Mouse (Mus musculus) layer of hippocampus, adult 6 months (tissue): Measurements from ENCODE around the gene Perm1. TPM values are rescaled to one million over a fixed set of nuclear protein-coding genes. Genes with fewer than 3 reads are reported as not detected.

Source experiments
- long read RNA-seq, 2 experiments: library from polyadenylated mRNA; unstranded; transcript quantifications; one replicate each; pipeline ENCODE4 v2.0.0; 2019 to 2020
- microRNA-seq: library from miRNA; unstranded; fragments of <30 nt; microRNA quantifications from one replicate; pipeline ENCODE4 v1.2.0, GENCODE M21; 2020
- polyA plus RNA-seq: library from polyadenylated mRNA; unstranded; fragments of <200 nt; fragmentation: Nextera tagmentation; gene quantifications from 2 replicates; pipeline ENCODE4 v1.2.3, GENCODE M21; 2021

Gene Perm1
- polyA plus RNA-seq: 0.34 and 0.39 TPM in 2 replicates
- long read RNA-seq, experiment 1: 0 reads
- long read RNA-seq, experiment 2, partial matches to known transcripts: 0 of 5 reads
- long read RNA-seq, experiment 2, other reads (novel, unspliced or antisense): 5 of 5 reads

GRCm38 (mm10) chr4:156215649-156216048 is at the start of gene Perm1:
Gene Perm1 (plus strand): TSS chr4:156215868.

DNA sequence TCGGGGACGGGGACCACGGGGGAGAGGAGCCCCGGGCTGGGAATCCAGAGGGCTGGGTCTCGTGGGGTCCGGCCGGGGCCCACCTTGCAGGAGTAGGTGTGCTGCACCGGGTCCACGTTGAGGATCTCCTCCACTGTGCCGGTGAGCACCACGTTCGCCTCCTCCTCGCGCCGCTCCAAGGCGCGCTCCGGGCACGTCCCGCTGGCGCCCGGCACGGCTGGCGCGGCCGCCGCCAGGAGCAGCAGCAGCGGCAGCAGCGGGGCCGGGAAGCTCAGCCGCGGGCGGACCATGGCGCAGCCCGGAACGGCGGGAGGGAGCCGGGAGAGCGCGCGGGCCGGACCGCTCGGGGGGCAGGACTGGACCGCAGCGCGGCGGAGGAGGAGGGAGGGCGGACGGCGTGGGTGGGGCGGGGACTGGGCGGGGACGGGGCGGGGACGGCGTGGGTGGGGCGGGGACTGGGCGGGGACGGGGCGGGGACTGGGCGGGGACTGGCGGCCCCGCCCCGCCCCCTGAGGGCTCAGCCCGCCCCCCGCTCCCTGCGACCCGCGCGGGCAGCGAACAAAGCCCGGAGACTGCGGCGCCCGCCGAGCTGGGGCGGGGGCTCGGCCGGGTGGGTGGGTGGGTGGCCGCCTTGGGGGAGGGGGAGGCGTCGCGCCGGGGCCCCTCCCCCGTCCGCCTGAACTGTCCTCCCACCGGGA is 18.4 kb upstream of the Perm1 start, which contains the start of gene Agrn:
Agrn (minus strand) TSS at position 358 of the 698 bp plus-strand sequence.

GRCm38 (mm10) chr4:156200623-156201475 is 14.8 kb upstream of the Perm1 start, which contains the start of gene Isg15:
Gene Isg15 (minus strand): TSS chr4:156200818.

DNA sequence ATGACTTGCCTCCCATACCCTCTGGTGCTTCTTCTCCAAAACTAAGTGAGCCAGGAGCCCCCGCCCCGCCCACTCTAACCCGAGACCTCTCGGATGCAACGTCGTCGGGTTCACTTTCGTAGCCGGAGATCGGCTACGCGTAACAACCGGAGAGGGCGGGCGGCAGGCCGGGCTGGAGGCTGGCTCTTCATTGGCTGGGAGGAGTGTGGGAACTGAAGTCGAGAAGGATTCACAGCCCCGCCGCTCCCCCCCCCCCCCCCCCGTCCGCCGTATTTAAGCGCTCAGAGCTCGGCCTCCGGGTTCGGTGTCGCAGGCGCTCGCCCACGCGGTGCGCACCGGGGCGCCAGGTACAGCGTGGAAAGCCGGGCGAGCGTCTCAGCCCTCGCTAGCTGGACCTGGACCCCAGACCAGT is 12.7 kb upstream of the Perm1 start, which contains the start of gene AW011738:
AW011738 (plus strand) TSS at position 304 of the 412 bp plus-strand sequence.

DNA sequence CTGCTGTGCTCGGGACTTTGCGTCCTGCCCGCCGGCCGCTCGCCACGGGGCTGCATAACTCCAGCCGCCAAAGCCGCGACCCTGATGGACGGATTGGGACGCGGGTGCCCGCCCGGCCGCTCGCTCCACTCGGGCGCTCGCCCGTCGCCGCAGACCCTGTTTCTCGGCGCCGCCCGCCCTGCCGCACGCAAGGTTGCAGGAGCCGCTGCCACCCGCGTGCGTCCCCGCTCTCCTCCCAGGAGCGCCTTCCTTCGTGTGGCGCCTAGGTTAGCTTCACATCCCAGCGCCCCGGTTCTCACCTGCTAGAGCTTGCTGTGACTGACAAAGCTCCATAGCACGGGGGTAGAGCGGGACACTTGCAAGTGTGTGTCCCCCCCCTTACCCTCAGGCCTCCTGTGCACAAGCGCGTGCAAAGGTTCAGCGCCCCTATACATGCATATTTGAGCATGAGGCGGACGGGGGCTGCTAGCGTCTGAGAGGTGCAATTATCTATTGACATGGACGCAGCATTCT is 19.1 kb downstream of the Perm1 start, which contains the start of gene Plekhn1:
Plekhn1 (minus strand) TSS at position 157 of the 513 bp plus-strand sequence.

DNA sequence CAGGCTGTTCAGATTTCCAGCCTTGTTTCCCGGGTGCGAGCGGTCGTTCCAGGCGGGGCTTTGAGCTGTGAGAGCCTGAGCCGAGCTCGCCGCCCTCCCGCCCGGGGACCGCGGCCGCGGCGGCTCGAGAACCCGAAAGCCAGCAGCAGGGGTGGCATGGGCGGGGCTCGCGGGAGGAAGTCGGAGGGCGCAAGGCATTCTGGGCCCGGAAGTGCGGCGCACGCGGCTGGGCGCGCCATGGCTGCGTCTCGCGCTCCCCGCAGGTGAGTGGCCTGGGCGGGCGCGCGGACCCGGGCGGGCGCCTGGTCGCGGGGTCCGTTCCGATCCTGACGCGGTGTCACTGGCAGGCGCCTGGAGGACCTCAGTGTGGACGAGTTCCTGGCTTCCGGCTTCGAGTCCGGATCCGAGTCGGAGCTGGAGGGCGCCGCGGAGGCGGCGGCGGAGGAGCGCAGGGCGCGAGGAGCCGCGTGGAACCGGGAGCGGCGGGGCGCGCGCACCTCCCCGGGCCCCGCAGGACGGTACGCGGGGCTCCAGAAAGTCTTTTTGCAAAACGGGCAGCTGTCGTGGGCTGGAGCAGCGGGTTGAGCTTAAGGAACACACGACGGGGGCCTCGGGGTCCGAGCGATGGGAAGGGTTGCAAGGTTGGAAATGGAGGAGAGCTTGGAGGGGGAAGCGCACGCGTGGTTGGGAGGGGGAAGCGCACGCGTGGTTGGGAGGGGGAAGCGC is 20.3 kb downstream of the Perm1 start, which contains the start of gene Noc2l:
Noc2l (plus strand) TSS at position 203 of the 726 bp plus-strand sequence.

DNA sequence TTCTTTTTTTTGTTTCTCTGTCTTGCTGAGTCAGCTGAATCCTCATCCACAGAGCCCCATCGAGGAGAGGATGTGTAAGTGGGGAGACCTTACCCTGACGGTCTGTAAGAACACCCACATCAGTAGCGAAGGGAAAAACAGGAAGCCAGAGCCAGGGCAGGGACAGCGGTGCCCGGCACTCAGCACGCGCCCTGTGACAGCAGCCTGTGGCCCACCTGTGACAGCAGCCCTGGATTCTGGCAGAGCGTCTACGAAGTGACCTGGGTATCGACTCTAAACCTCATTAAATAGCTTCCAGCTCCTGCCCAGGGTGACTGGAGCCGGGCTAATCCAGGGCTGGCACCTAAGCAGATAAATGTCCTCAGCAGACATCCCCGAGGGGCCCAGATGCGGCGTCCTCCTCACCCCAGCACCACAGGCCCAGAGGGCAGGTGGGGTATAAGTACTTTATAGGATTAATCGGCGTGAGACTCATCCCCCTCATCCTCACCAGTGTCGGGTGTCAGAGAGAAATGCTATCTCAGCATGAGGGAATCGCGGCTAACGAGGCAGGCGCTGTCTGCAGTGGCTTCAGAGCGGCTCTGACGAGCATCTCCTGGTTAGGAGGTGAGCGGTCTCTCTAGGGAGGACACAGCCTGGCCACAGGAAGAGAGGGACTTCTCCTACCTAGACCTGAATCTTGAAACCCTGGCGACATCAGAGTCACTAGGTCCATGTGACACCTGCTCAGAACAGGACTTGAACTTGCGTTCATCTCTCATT is 39.6 kb downstream of the Perm1 start, which contains the start of gene Samd11:
Samd11 (minus strand) TSS at position 580 of the 762 bp plus-strand sequence.

Small RNA genes lying within 50 kb of the gene (microRNA-seq; reads per million reads assigned to microRNA genes)
- 5.4 reads per million, percentile 19 among the genes with 10 or more reads in this experiment for gene Mir7658

Other genes with a start within 250 kb of the Perm1 start
- gene B3galt6, start 223.2 kb upstream of the Perm1 start, polyA plus RNA-seq: 22.8 and 23.7 TPM in 2 replicates
- 149 and 160 TPM in 2 replicates for gene Sdf4, start 223.0 kb upstream of the Perm1 start, polyA plus RNA-seq
- not detected in 2 replicates for gene Tnfrsf4, start 202.0 kb upstream of the Perm1 start, polyA plus RNA-seq
- 0.21 and 0.23 TPM in 2 replicates for gene Tnfrsf18, start 189.7 kb upstream of the Perm1 start, polyA plus RNA-seq
- gene Ttll10, start 156.5 kb upstream of the Perm1 start, polyA plus RNA-seq: 0.19 and 0.30 TPM in 2 replicates
- 5.7 and 6.6 TPM in 2 replicates for gene 9430015G10Rik, start 105.9 kb upstream of the Perm1 start, polyA plus RNA-seq
- gene Rnf223, start 85.4 kb upstream of the Perm1 start, polyA plus RNA-seq: 0.08 TPM in 1 of 2 replicates, not detected in the other
- 11.2 and 12.8 TPM in 2 replicates for gene Agrn, start 18.4 kb upstream of the Perm1 start, polyA plus RNA-seq
- 0.65 and 1.7 TPM in 2 replicates for gene Isg15, start 15.1 kb upstream of the Perm1 start, polyA plus RNA-seq
- gene AW011738, start 12.6 kb upstream of the Perm1 start, polyA plus RNA-seq: 0.93 and 1.3 TPM in 2 replicates
- gene Plekhn1, start 19.0 kb downstream of the Perm1 start, polyA plus RNA-seq: 2.8 and 3.1 TPM in 2 replicates
- 7.8 and 8.0 TPM in 2 replicates for gene Noc2l, start 20.1 kb downstream of the Perm1 start, polyA plus RNA-seq
- gene Samd11, start 39.8 kb downstream of the Perm1 start, polyA plus RNA-seq: 0.54 and 0.68 TPM in 2 replicates
- gene Vmn2r-ps159, start 115.2 kb downstream of the Perm1 start, polyA plus RNA-seq: not detected in 2 replicates